Mouse (Mus musculus) cerebellum, postnatal 36 days (tissue): Measurements from ENCODE around the gene Dusp22.

Source experiments
- DNase-seq, 2 experiments: peaks; one replicate each; pipeline ENCODE4 v3.0.0; 2021 to 2022; ENCODE audit warnings: mixed read lengths in 2 of 2

The Dusp22 gene

DNA sequence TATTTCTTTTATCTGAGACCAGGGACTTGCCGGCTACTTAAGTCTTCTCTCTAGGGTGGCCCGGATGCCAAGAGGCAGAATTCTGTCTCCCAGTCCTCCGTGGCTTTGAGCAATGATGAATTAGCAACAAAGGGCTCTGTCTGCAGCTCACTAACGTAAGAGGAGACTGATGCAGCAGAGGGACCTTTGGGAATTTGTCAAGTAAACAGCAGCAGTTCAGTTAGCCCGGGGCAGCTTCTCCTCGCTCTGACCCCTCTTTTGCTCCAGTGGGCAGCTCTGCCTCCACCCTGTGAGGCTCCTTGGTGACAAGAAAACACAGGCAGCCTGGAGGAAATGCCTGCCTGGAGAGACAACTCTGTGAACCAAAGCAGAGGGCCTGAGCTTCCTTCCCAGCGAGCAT, 62.8 kb downstream of the Dusp22 start:
- no peak for DNase-seq

DNA sequence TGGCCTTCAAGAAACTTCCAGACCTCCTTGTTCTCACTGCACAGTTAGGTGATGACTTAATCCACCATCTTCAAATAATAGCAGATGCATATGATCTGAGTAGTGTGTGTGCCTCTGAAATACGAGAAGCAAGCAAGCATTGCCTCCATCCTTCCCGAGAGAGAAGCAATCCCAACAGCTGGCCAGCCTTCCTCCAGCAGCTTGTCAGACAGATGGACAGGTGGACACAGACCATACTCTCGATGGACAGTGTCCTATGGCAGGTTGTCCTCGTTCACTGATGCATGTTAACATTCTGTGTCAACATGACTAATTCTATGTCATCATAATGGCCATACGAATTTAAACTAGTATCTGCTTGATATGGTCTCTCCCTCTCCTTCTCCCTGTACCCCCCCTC, 63.5 kb downstream of the Dusp22 start:
- no peak for DNase-seq

DNA sequence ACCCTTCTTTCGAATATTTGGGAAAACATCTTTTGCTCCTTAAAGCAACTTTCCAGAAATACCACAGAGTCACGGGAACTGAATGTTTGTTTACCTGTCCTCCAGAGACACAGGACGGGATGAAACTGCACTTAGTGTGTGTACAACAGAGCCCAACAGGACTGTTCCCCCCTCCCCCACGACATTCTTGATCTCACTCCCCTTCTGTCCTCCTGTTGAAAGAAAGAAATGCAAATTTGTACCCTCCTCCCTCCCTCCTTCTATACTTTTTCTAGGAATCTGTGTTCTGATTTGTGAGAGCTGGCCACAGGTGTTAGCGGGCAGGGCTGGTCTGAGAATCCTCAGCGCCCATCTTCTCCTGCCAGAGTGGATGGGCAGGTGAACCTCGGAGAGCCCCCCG, 64.1 kb downstream of the Dusp22 start:
- no peak for DNase-seq

DNA sequence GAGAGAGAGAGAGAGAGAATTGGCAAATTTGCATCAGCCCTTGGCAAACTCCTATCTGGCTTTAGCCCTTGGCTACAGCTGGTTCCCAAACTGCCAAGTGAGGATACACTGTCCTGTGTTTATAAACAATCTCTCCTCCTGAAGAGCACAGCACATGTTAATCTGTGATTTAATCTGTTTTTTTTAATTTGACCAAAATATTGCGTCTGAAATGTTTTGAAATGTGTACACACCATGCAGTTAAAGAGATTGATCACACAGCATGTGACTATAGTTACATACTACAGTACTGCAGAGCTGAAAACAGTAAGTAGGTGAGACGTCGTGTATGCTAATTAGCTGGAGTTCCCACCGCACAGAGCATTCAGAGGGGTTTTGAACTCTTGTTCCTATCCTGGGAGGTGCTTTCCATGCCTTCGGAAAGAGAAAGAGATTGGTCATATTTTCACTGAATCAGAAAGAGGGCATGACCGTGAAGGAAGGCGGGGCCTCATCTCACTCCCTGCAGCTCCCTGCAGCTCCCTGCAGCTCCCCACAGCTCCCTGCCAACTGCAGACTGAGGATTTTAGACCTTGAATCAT, 65.0 kb downstream of the Dusp22 start:
- DNase-seq = peak in 1 of 2 experiments; percentile 20

DNA sequence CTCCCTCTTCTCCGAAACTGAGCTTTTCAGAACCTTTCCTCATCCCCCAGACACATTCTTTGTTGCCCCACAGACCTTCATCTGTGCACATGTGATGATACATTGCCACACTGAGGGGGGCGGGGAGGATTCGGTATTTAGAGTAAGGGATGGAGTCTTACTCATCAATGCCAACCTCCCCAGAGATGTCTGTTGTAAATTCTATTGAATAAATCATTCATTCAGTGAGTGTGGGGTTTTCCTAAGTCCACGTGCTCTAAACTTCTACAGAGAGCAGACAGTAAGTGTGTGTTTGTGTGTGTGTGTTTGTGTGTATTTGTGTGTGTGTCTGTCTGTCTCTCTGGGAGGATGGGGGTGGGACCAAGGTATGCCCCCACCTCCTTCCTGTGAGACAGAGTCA, 67.1 kb downstream of the Dusp22 start:
- DNase-seq = no peak

DNA sequence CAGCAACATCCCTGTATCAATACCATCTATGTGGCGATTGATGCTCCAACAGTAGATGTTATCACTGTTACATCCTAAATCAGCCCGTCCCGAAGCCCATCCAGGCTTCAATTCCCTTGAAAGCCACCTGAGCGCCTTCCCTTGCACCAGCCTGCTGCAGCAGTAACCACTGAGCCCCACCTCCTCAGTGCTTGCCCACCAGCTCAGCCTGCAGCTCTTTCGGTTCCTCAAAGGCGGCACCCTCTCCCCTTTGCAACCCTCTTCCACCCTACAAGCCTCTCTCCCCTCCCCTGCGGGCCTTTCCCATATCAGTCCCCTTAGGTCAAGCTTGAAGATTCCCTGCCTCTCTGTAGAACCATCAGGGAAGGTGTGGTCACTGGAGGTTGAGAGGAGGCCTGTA, 68.4 kb downstream of the Dusp22 start:
- no peak for DNase-seq

DNA sequence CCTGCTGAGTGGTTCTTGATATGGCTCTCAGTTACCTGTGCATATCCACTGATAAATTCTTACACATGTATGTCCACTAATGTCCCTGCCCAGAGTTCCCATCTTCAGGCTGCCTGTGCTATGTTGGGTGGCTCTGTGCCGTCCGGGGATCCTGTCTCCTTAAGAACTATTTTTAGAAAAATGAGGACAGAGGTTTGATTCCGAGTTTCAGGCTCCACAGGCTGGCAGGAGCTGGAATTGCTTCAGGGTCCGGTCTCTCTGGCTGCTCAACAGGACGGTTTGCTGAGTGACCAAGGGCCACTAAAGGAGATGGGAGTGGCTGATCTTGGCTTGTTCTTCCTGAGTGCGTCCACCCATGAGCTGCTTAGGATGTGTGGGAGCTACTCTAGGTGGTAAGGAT, 69.4 kb downstream of the Dusp22 start:
- no peak for DNase-seq

DNA sequence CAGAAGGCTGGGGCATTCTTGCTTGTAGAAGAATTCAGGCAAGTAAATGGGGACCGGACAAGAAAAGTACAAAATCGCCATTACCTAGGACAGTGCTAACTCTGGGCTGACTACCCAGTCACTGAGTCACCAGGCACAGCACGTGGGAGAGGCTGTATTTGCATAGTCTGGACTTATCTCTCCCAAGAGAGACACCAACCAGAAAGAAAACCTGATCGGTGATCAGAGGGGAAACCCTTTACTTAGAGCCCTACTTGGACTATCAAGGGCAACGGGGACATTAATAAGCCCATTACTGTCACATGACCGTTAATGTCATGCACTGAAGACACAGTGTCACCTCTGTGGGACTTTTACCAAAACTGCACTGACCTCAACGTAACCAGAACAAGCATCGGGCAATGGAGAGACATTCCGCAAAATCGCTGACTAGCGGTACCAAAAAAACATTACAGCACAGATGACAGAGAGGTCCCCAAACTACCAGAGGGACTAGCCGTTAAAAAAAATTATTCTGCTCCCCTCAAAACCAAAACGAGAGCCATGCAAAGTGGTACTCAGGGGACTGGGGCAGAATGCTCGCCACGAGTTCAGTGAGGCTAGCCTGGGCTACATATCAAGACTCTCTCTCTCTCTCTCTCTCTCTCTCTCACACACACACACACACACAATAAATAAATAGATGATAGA, 70.5 kb downstream of the Dusp22 start:
- DNase-seq = no peak

DNA sequence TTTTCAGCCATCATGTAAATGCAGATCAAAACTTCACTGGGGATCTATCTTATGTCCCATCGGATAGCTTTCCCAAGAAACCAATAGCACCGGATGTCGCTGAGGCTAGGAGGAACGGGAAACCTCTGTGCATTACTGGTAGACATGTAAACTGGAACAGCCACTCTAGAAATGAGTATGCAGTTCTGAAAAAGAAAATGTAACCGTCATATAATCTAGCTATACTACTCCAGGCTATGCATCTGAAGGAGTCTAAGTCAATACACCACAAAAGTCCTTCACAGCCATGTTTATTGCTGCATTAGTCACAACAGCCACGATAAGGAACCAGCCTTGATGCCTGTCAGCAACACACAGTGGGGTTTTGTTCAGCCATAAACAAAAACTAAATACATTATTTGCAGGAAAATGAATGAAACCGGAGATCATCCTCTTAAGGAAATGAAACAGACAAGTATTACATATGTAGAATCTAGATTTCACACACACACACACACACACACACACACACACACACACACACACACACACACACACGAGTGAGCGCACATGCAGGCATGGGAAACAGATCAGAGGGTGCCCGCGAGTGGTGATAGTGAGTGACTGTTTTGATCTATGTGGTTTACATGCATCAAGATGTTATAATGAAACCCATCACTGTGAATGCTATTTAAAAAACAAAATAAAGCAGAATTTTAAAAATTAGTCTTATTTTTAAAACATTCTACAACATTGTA, 73.1 kb downstream of the Dusp22 start:
- no peak for DNase-seq

DNA sequence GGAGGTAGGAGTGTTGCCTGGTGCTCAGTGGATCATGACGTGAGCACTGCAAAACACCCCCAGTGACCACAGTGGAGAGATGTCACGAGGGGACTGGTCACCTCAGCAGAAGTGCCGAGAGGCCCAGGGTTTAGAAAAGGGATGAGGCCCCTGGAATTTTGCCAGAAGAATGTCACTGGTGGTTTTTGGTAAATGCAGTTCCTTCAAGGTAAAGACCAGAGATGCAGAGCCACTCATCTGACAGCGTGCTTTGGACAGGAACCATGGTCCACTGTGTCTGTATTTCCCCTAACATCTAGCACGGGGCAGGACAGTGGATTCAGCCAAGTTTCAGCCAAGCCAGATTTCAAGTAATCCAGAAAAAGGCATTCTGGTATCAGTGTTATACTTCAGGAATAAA, 76.9 kb downstream of the Dusp22 start:
- no peak for DNase-seq

DNA sequence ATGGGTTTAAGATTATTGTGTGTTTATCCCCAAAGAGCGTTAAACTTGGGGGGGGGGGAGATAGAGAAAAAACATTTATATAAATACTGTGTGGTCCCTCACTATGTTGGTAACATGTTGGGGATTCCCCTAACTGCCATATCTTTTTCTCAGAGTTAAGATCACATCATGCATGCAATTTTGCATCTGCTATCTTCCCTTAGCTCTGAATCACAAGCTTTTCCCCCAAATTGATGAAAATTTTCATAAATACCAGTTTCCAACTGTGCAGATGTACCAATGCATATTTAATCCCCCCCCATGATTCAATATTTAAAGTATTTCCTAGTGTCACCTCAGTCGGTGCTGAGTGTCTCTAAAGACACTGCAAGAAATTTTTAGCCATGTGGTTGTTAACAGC, 77.5 kb downstream of the Dusp22 start:
- no peak for DNase-seq

DNA sequence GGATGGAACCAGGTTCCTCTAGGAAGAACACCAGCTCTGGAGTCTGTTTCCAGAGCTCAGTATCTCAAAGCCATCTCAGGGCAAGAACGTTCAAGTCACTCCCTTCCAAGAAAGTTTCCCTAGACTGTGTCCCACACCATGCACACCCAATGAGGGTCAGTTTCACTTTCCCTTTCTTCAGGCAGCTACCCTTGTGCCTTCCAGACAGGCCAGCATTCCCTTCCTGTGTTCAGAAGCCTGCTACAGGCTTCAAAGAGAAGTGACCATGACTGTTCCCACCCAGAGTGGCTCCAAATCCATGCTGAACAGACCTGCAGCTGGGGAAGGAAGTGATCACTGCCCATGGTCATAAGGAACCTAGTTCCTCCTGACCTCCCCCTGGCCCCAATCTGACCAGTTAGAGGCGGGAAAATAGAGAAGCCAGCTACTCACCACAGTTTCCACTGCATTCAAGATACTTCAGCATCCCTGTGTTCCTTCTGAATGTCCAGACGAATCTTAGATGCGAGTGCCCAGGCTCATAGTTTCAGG, 78.6 kb downstream of the Dusp22 start:
- no peak for DNase-seq

DNA sequence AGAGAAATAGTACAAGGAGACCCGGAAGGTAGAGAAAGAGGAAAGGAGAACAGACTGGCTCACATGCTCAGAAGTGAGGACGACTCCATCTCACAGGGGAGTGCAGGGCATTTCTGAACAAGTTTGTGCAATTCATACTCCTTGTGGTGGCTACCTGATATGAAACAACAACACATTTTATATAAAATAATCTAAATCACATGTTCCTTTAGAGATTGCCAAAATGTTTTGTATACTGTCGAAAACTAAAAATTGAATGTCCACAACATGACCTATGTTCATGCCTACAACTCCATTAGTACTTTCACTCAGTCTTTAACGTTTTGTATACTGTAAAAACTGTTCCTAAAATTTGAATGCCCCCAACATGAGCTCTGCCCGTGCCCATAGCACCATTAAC, 81.4 kb downstream of the Dusp22 start:
- no peak for DNase-seq

DNA sequence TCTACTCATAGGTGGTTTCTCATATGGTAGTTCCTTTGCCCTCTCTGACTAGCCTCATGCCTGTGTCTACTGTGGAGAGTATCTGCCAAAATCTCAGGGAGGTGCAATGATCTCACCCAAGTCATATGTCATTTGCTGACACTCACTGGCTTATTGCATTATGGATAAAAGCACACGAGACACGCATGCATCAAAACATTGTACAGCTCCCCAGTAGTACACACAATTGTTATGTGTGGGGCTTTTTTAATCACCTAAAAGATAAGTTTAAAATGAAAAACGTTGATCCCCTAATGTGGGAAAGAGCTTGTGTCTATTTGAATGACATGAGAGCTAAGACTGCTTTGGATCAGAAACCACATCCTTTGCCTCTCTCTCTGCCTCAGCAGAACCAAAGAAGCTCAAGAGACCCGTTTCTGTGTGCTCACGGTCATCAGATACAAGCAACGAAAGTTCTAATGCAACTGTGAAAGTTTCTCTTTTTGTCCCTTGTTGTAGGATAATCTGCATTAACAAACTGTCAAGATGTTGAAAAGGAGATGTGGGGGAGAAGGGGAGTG, 82.7 kb downstream of the Dusp22 start:
- DNase-seq = no peak

DNA sequence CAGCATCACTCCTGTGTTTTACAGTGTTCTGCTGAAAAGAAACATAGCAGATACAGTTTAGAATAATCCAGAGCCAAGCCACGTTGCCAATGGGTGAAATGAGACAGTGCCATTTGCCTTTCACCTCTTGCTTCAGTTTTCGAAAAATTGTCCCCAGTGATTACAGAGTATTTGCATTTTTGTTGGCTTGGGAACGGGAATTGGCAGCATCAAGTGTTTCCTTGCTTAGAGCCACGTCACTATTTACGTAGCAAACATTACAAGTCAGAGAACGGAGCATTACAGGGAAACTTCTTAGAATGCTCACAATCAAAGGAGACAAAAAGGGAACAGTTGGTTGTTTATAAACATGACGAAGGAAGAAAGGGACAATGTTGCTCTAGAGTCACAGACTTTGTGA, 85.3 kb downstream of the Dusp22 start:
- DNase-seq = no peak

DNA sequence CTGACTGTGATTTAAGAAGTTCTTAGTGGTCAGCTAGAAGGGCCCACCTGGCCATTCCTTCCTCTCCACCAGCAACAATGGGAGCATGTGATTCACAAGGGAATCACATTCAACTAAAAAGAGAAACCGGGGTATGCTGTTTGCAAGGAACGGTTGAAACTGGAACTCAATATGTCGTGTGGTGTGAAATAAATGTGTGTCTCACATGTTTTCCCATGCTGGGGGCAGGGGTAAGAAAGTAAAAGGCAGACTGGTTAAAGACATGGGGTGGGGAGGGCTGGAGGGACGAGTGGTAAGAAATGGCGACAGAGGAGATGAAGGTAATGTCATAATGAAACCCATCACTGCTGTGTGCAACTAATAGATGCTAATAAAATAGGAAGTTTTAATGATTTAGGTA, 87.3 kb downstream of the Dusp22 start:
- no peak for DNase-seq

DNA sequence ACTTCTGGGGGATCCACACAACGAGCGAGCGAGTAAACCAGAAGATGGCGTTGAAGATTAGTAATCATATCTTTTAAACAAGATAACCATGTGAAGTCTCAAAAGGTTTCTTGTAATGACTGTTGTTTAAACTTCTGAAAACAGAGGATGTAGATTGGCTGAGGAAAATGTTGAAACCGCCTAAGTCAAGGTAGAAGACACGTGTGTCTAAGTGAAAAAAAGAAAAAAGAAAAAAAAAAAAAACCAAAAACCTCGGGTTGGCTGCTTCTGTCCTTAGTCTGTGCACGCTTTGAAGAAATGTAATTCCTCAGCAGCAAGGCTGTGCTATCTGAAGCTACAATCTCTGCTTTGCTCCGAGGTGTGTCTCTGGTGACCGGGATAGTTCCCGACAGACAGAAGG, 87.7 kb downstream of the Dusp22 start:
- no peak for DNase-seq

DNA sequence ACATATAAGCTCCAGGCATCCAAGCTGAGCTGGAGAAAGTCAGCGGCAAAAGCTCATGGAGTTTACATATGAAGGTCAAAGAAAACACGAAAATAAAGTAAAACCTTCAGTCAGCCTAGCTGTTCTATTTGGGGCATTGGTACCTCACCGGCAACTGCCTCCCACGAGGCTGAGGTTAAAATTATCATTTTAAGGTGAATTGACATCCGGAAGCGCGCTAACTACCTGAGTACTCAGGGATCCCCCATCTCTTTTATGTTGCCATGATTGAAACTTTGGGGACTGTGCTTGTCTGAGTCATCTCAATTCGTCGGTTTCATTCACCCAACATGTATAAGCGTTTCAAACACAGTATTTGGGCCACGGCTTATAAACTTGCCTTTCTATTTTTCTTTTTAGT, 88.5 kb downstream of the Dusp22 start:
- DNase-seq = no peak

DNA sequence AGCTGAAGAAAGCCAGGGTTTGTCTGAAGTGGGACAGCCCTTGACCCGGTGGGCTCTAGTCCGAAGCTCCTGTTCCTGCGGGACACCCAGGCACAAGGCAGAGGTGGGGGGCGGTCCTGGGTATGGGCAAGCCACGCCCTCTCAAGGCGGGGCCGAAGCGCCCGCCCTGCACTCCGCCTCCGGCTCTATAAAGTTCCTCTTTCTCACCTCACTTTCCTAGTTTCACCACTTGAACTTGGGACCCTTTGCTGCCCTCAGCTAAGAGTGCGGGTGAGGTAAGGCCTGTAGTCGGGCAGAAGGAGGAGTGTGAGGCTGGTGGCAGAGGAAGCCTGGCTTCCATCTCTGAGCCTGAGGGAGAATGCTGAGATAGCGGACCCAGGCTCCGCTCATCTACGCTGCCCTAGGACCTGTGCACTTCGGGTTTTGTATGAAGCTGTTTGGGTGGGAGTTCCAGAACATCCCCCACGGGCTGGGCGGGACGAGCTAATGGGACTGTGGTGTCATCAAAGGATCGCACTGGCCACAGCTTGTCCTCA, 89.3 kb downstream of the Dusp22 start, which contains the start of gene Irf4:
TSS of gene Irf4 (plus strand) at position 206 of the 536 bp plus-strand sequence.
- no peak for DNase-seq

DNA sequence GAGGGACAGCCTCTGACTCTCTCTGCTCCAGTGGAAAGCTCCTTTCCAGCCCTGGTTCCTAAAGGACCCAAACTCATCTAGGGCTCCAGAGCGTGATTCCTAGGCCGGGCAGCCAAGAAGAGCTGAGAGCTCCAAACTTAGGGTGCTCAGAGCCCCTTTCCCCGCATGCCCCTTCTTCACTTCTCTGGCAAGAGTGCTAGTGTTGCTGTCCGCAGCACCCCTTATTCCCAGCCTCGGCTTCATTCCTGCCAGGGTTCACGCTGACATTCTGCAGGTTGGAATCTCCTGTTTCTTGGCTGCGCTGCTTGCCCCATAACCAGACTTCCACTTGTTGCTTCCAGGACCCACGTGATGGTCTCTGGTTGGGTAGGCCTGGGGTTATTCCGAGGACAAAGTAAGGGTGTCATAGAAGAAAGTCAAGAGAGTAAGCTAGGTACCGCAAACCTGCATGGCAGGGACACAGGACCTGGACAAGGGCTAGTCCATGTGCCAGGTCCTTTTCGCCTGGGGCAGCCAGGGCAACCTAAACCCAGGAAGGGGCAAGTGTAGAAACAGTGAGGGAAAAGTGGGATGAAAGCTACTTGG, 89.8 kb downstream of the Dusp22 start:
- no peak for DNase-seq

DNA sequence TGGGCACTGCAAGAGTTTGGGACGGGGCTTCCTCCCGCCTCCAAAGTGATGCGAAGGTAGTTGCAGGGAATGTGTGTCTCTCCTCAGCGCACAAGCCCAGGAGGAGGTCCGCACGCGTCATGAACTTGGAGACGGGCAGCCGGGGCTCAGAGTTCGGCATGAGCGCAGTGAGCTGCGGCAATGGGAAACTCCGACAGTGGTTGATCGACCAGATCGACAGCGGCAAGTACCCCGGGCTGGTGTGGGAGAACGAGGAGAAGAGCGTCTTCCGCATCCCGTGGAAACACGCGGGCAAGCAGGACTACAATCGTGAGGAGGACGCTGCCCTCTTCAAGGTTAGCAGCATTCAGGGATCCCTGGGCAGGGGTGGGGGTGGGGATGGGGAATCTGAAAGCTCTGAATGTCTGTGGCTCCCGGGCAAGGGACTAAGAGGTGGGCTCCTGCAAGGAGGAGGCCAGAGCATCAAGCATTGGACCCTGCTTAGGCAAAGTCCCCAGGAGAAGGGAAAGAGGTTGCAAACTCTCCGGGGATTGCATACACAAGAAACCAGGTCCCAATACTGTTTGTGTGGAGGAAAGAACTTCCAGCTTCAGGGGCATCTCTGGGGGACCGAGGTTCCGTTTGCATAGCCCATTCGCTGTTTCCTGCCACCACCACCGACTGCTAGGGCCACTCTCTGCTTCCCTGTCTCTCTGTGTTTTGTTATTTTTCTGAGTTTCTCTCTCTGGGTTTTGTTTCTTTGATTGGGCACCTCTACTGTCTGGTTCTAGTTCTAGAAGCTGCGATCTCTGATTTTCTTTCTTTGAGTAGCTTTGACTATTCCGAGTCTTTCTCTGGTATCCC, 90.9 kb downstream of the Dusp22 start:
- DNase-seq = no peak

DNA sequence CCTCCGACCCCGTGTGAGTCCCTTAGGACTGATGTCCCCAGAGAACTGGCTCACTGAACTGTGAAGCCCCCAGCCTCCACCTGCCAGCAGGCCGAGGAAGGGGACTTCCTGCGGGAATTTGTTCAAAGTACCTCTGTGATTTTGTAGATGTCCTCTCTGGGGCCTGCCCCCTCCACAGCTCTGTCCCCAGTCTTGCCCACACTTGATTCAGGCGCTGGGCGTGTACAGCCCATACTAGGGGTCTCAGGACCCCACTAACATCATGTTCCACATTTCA, 91.4 kb downstream of the Dusp22 start:
- DNase-seq = no peak
